Mouse (Mus musculus): ENCODE results near the gene Tbc1d20.

DNA sequence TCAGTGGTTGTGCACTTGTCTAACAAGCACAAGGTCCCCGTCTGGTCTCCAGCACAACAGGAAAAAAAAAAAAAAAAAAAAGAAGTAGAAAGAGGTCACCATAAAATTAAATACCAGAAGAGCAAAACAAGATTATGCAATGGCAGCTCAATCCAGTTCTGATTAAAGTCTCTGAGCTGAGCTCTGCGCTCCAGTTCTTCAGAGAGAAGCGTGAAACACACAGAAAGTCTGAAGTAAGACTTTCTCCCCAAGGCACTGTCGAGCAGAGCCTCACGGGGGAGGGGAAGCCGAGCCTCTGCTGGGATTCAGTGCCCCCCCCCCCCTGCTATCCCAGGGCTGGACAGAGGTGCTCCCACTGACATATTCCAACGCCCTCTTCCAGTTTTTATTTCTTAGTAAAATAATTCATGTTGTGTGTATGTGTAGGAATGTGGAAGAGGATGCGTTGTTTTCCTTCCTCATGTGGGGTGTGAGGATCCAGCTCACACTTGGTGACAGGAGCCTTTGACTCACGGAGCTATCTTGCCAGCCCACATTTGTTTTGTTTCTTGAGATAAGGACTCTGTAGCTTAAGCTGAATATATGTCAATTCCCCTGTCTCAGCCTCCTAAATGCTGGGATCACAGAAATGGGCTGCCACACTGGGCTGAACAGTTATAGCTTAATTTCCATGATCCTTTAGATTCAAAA is 53.3 kb downstream of the Tbc1d20 start:
- no peak for TF ChIP-seq MAX (IDR thresholded peaks at IDR 0.05; ENCODE audit: low read length)
- TF ChIP-seq CTCF (conservative IDR thresholded peaks at IDR 0.05 in 1 of 2, IDR thresholded peaks at IDR 0.05 in 1 of 2; ENCODE audit: low read depth in 2 of 2, low read length in 2 of 2) = no peak
- TF ChIP-seq EP300 (IDR thresholded peaks at IDR 0.05; ENCODE audit: low read length) = no peak
- no peak for TF ChIP-seq ZKSCAN1 (IDR thresholded peaks at IDR 0.05; ENCODE audit: borderline replicate concordance, low read depth, low read length)
- TF ChIP-seq UBTF (IDR thresholded peaks at IDR 0.05; ENCODE audit: low read depth, low read length) = no peak
- TF ChIP-seq MAFK (IDR thresholded peaks at IDR 0.05; ENCODE audit: insufficient replicate concordance, low read length) = no peak

Data from CH12.LX (cell line).